Mouse (Mus musculus): ENCODE data around the gene Pigo.
A peak's percentile ranks its signal among the peaks of the same experiment; 100 is the strongest.

Gene Pigo

DNA sequence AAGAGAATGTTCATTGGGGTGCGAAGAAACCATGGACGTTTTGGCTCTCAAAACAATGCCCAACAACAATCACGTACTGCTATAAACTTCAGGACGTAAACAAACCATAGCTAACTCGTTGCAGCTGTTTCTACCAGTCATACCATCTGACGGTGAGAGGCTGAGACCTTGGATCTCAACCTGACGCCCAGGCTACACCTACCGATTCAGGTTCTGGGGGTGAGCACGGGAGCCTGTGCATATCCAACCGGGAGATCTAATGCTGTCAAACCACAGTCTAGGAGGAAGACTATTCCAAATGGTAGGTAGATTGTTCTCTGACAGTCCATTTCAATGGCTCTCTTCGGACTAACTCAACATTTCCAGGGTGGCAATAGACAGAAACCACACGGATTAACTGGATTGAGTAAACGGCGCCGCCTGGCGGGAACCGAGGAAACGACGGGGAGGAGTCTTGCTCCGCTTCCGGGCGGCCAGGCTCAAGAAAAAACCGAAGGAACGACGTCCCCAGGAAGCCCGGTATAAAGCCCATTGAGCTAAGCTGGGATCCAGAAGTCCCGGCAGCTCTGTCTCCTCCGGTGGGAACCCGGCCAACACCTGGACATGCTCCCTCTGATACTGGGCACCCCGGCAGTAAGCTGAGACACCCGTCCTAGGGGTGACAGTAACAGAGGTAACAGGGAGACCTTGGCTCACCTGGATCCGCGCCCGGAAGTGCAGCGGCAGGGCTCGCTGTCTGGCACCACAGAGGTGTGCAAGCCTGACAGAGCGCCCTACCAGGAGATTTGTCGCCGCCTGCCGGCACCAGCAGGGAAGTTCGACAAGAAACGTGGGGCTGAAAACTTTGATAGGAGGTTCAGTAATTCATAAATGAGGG lies at the start of gene Pigo:
Gene Pigo, minus strand, starts transcription at position 736 of the 877 bp plus-strand sequence.
- DNase-seq (ENCODE audit: low spot score) = peak; percentile 81

GRCm38 (mm10) chr4:43074923-43075322 lies 49.3 kb upstream of the Pigo start:
- no peak for DNase-seq (ENCODE audit: low spot score)

- no peak for DNase-seq (ENCODE audit: low spot score)
Observed at GRCm38 (mm10) chr4:43065471-43065870, 39.9 kb upstream of the Pigo start.

DNA sequence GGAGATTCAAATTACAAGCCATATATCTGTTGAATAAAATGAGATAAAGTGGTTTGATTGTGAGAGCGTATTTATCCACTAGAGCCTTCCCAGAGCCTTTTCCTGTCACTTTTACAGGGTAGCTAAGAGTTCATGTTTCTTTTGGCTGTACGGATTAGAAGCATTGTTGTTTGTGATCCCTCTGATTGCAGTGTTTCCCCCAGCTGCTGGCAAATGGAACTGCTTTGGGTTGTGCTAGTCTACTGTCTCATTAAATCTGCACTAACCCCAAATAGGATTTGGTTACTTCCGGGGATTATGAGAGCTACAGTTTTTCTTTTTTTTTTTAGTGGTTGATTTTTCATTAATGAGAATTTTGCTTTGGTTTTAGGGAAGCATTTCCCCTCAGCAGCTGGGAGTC lies 34.7 kb upstream of the Pigo start:
- DNase-seq (ENCODE audit: low spot score) = no peak

- no peak for DNase-seq (ENCODE audit: low spot score)
Observed at GRCm38 (mm10) chr4:43059697-43060096, 34.1 kb upstream of the Pigo start.

DNA sequence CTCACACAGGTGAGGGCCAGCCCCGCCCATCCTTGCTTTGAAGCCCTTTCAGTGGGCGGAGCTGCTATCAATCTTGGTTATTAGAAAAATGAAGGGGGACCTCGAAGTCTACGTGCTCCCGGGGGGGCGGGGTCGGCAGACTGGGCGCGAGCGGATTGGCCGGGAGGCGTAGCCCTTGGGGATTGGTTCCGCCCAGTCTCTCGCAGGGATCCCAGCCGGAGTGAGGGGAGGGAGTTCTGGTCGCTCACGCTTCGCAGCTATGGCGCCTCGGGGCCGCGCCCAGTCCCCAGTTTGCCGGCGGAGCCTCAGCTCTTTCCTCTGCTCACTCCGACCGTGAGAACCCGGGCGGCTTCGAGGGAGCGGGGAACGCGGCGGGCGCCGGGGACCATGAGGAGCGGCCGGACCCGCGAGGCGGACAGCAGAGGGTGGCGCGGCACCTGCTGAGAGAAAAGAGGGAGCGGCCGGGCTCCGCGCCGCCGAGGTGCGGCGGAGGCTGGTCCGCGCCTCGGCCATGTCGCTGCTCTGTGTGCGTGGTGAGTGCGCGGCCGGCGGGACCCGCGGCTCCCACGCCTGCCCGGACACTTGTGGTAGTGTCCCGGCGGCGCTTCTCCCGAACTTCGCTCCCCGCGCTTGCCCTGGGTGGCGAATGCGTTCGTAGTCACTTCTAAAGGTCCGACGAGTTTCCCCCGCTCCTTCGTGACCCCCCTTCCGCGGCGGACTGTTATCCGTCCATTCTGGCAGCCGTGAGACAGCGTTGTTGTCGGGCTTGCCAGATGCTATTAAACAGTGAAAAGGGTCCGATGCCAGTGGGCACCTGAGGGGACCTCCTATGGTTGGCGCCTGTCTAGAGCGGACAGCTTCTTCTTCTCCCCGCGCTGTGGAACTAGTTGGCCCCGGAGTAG lies 33.4 kb upstream of the Pigo start, which contains the start of gene Unc13b:
Gene Unc13b, plus strand, starts transcription at position 201 of the 902 bp plus-strand sequence.
- peak; percentile 63 for DNase-seq (ENCODE audit: low spot score)

- DNase-seq (ENCODE audit: low spot score) = no peak
Observed at GRCm38 (mm10) chr4:43058392-43058752, 32.8 kb upstream of the Pigo start.

GRCm38 (mm10) chr4:43057654-43058053 lies 32.0 kb upstream of the Pigo start:
- no peak for DNase-seq (ENCODE audit: low spot score)

DNA sequence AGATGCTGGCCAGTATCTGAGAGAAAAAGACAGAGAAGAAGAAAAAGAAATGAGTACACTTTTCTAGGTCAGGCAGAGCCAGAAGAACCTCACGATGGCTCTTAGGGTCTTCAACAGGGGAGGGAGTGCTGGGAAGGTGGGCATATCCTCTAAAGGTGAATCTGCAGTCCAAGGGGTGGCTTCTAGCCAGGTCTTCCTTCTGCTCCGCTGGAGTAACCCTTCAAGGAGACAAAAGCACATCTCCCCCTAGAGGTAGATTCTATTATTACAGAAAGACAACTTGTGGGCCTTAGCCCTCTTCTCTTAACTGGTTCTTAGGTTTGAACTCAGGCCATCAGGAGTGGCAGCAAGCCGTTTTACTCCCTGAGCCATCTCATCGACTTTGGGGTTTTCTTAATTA lies 27.0 kb upstream of the Pigo start:
- no peak for DNase-seq (ENCODE audit: low spot score)

DNA sequence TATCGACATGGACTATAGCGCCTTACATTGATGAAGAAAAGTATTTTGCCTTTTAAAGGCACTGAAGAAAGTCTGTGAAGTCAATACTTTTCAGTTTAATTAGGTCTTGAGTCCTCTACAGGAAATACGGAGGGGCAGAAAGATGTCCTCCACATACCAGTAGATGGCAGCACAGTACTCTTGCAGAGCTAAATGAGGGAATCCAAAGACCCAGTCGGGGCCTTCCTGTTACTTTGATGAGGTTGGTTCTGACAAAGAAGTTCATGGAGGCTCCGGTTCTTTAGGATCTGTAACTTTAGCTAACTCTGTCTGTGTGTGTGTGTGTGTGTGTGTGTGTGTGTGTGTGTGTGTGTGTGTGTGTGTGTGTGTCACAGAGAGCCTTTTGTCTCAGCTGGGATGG lies 21.6 kb upstream of the Pigo start:
- no peak for DNase-seq (ENCODE audit: low spot score)

GRCm38 (mm10) chr4:43046607-43047006 lies 21.0 kb upstream of the Pigo start:
- DNase-seq (ENCODE audit: low spot score) = no peak

- peak; percentile 96 for DNase-seq (ENCODE audit: low spot score)
Observed at GRCm38 (mm10) chr4:43045659-43046302, 20.2 kb upstream of the Pigo start, which contains the start of gene Fam214b. Fam214b (minus strand) TSS chr4:43046220.

GRCm38 (mm10) chr4:43045285-43045658 lies 19.7 kb upstream of the Pigo start:
- no peak for DNase-seq (ENCODE audit: low spot score)

GRCm38 (mm10) chr4:43044673-43045072 lies 19.1 kb upstream of the Pigo start:
- DNase-seq (ENCODE audit: low spot score) = no peak

GRCm38 (mm10) chr4:43043644-43044357 lies 18.2 kb upstream of the Pigo start:
- no peak for DNase-seq (ENCODE audit: low spot score)

DNA sequence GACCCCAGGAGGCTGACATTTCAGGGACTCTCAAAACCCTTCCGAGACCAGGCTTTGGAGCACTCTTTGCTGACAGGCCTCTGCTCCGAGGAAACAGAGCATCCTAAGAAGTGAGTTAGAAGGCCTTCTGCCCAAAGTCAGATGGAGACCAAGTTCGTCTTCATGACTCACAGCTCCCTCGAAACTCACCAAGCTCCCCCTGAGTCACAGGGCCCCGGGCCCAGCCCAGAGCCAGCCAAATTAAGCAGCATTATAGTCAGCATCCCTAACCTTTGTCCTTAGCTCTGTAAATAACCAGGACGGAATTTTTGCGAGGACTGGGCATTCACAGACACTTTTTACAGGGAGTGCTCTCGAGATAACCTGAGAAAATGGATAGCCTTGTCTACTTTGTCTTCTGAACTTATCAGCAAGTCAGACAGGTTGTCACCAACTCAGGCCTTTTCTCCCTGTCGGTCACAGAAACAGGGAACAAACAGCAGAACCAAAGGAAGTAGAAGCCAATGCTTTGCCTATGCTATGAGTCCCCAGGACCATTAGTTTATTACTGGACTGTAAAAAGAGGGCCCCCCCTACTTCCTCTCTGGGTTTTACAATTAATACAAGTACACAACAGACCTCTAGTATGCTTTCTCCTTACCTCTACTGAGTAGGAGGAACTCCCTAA lies 15.4 kb upstream of the Pigo start:
- DNase-seq (ENCODE audit: low spot score) = no peak

GRCm38 (mm10) chr4:43040114-43040572 lies 14.5 kb upstream of the Pigo start:
- DNase-seq (ENCODE audit: low spot score) = peak; percentile 88

DNA sequence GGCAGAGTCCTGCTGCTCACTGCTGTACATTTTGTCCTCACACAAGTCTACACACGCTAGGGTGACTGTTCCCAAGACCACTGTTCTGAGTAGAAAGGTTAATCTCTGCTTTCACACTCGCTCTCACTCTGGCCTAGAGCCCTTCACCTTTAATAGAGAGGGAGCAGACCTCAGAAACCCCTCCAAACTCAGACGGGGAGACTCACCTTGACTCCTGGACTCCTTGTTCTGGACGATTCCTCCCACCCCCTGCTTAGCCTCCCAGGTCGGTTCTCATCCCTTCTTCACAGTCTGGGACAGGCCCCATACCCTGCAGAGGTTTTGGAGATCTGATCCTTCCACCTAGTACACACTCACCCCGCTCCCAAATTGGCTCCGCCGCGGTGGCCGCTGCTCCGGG lies 14.0 kb upstream of the Pigo start:
- no peak for DNase-seq (ENCODE audit: low spot score)

DNA sequence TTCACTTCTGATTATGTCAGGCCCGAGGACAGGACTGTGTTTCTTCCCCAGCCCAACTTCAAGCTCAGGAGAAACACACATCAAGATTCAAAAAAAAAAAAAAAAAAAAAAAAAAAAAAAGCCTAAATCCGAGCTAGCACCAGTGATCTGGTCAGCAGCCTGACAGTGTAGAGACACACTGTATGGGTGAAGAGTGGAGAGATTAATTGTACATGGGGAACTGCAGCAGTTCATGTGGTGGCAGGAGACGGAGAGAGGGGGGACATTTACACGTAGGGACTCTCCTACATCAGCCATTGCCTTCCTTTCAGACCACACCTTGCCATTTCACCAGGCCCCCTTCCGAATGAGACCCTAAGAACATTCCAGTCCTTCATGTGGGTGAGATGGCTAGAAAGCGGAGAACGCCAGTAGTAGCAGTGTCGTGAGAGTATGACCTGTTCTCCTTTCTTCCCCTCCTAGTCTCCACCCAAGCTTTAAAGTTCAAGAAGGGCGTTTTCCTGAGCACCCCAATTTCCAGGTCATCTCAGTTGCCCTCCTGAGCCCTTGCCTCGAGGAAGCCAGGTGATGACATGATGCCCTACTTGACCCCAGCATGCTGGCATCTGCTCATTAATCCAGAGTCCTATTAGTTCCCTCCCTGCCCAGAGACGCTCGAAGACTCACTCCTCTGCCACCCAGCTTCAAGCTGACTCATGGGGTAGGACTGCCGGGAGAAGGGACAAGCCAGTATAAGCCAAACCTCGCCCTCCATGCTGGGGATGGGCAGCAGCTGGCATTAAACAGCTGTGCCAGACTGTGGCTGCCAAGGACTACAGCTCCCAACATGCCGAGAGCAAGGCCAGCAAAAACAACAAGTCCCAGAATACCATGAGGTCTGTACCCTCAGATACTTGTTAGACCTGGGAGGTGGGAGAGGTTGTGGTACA lies 13.2 kb upstream of the Pigo start:
- no peak for DNase-seq (ENCODE audit: low spot score)
